Mouse (Mus musculus): Measurements from ENCODE around the gene Clk2. TPM values are rescaled to one million over a fixed set of nuclear protein-coding genes. Genes with fewer than 3 reads are reported as not detected.

The Clk2 gene
- polyA plus RNA-seq, 2 experiments, result 26.5 to 152 TPM

DNA sequence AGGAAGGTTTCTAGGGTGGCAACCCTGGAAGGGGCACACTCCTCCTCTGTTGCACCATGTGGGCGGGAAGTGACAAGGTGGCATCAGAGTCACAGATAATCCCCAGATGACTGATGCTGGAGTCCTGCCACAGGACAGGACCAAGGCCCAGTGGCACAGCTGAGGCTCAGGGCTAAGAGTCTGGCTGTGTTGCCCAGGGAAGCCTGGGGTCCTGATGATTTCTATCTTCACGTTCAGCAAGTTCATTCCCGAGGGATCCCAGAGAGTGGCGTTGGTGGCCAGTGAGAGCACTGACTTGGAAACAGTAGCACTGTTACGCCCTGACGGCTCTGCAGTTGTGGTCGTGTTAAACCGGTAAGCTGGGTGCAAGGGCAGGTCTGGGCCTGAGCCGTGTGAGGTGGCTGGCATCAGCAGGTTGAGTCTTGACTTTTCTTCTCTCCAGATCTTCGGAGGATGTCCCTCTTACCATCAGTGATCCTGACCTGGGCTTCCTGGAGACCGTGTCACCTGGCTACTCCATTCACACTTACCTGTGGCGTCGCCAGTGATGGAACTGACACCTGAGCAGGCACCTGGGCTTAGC is 43.6 kb downstream of the Clk2 start:
- no peak for DNase-seq (ENCODE audit: low spot score)
- Histone ChIP-seq H3K4me1 (ENCODE audit: control insufficient read depth, insufficient read depth, low read length) (peaks cover 10% of the 10 kb centered on the region), H3K4me3 (replicated peaks; ENCODE audit: low read length) (no peak overlapping the region), H3K9me3 (ENCODE audit: control insufficient read depth, low read length) (no peaks in the 10 kb centered on the region), H3K4me2 (replicated peaks; ENCODE audit: low read depth, low read length, severe bottlenecking) (no peak overlapping the region), H3K27ac (replicated peaks; ENCODE audit: low read depth, low read length) (no peak overlapping the region), H3K36me3 (ENCODE audit: control insufficient read depth, insufficient read depth, low read length) (peaks cover 55% of the 10 kb centered on the region), H3K27me3 (ENCODE audit: control insufficient read depth, insufficient read depth, low read length) (no peaks in the 10 kb centered on the region), H3K9ac (ENCODE audit: low read depth, low read length, severe bottlenecking) (no peak overlapping the region)
- ATAC-seq (ENCODE audit: low FRiP score, low read depth), result no peak
- TF ChIP-seq POLR2A (IDR thresholded peaks at IDR 0.05; ENCODE audit: borderline replicate concordance, extremely low read depth, insufficient read depth, insufficient read length), result no peak
- 82% methylated on average over 13 of the region's 13 CpGs for WGBS

DNA sequence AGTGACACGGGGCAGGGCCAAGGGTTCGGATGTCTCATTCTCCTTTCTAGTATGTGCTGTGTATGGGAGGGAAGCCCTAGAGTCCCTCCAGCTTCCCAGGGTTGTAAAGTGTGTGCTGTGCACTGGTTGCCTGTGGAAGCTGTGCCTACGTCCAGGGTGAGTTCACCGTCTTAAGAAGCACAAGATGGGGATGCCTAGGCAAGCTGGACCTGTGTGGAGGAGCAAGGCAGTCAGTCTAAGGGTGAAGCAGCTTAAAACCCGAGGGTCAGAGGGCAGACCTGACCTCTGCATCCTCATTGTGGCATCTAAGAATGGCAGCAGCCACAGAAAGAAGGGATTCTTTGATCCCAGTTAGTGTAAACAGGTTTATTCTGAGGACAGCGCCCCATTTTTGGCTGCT is 44.1 kb downstream of the Clk2 start:
- H3K9ac ChIP-seq (ENCODE audit: low read depth, low read length, severe bottlenecking), result no peak overlapping the region
- peaks cover 55% of the 10 kb centered on the region for H3K36me3 ChIP-seq (ENCODE audit: control insufficient read depth, insufficient read depth, low read length)
- H3K27me3 ChIP-seq (ENCODE audit: control insufficient read depth, insufficient read depth, low read length), result no peaks in the 10 kb centered on the region
- DNase-seq (ENCODE audit: low spot score) (no peak), ATAC-seq (ENCODE audit: low FRiP score, low read depth) (no peak)
- no peak overlapping the region for H3K4me2 ChIP-seq (replicated peaks; ENCODE audit: low read depth, low read length, severe bottlenecking)
- no peaks in the 10 kb centered on the region for H3K9me3 ChIP-seq (ENCODE audit: control insufficient read depth, low read length)
- 82% methylated on average over 6 of the region's 6 CpGs for WGBS
- H3K4me1 ChIP-seq (ENCODE audit: control insufficient read depth, insufficient read depth, low read length), result peaks cover 7% of the 10 kb centered on the region
- H3K4me3 ChIP-seq (replicated peaks; ENCODE audit: low read length), result no peak overlapping the region
- no peak for TF ChIP-seq POLR2A (IDR thresholded peaks at IDR 0.05; ENCODE audit: borderline replicate concordance, extremely low read depth, insufficient read depth, insufficient read length)
- no peak overlapping the region for H3K27ac ChIP-seq (replicated peaks; ENCODE audit: low read depth, low read length)

DNA sequence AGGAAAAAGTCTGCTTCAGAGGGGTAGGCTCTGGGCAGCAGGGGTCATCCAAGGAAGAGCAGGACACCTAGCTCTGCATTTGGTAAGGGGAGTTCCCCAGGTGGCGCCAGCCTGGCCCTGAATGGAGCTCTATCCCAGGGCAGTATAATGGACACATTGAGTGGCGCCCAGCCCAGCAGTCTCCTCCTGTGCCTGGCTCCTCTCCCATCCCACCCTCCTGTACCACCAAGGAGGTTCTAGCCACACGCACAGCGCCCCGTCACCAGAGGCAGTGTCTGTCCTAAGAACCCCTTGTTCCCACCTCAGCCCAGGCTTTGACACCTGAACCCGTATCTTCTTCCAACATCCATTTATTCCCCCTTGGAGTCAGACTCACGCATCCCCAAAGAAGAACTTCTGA is 45.1 kb downstream of the Clk2 start:
- no peak overlapping the region for H3K4me2 ChIP-seq (replicated peaks; ENCODE audit: low read depth, low read length, severe bottlenecking)
- H3K4me3 ChIP-seq (replicated peaks; ENCODE audit: low read length), result no peak overlapping the region
- WGBS, result 90% methylated on average over 7 of the region's 7 CpGs
- H3K27ac ChIP-seq (replicated peaks; ENCODE audit: low read depth, low read length), result no peak overlapping the region
- H3K9me3 ChIP-seq (ENCODE audit: control insufficient read depth, low read length), result no peaks in the 10 kb centered on the region
- peaks cover 55% of the 10 kb centered on the region for H3K36me3 ChIP-seq (ENCODE audit: control insufficient read depth, insufficient read depth, low read length)
- DNase-seq (ENCODE audit: low spot score), result no peak
- TF ChIP-seq POLR2A (IDR thresholded peaks at IDR 0.05; ENCODE audit: borderline replicate concordance, extremely low read depth, insufficient read depth, insufficient read length), result no peak
- H3K27me3 ChIP-seq (ENCODE audit: control insufficient read depth, insufficient read depth, low read length), result no peaks in the 10 kb centered on the region
- no peak overlapping the region for H3K9ac ChIP-seq (ENCODE audit: low read depth, low read length, severe bottlenecking)
- ATAC-seq (ENCODE audit: low FRiP score, low read depth), result no peak
- peaks cover 10% of the 10 kb centered on the region for H3K4me1 ChIP-seq (ENCODE audit: control insufficient read depth, insufficient read depth, low read length)

DNA sequence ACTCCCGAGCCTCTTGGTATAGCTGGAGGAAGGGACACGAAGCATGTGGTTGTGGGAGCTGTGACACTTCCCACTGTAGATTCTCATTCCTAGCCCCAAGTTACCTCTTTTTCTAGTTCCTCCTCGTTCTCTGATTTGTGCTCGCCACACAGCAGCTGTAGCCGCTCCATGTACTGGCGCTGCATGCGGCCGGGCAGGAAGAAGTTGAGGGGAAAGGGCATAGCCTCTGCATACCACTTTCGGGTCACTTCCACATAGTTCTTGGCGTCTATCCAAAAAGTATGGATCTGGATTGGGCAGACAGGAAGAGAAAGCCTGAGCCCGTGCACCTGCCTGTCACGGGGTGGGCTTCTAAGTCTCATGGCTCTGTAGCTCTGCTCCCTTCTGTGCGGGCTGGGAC is 45.6 kb downstream of the Clk2 start:
- Histone ChIP-seq H3K4me3 (replicated peaks; ENCODE audit: low read length) (no peak overlapping the region), H3K27me3 (ENCODE audit: control insufficient read depth, insufficient read depth, low read length) (no peaks in the 10 kb centered on the region), H3K9ac (ENCODE audit: low read depth, low read length, severe bottlenecking) (no peak overlapping the region), H3K4me1 (ENCODE audit: control insufficient read depth, insufficient read depth, low read length) (peaks cover 11% of the 10 kb centered on the region), H3K27ac (replicated peaks; ENCODE audit: low read depth, low read length) (no peak overlapping the region; the same call in 1 of the 2 replicates), H3K36me3 (ENCODE audit: control insufficient read depth, insufficient read depth, low read length) (peaks cover 53% of the 10 kb centered on the region), H3K4me2 (replicated peaks; ENCODE audit: low read depth, low read length, severe bottlenecking) (no peak overlapping the region), H3K9me3 (ENCODE audit: control insufficient read depth, low read length) (no peaks in the 10 kb centered on the region)
- 83% methylated on average over 13 of the region's 13 CpGs for WGBS
- TF ChIP-seq POLR2A (IDR thresholded peaks at IDR 0.05; ENCODE audit: borderline replicate concordance, extremely low read depth, insufficient read depth, insufficient read length), result no peak
- ATAC-seq (ENCODE audit: low FRiP score, low read depth) (no peak), DNase-seq (ENCODE audit: low spot score) (no peak)

DNA sequence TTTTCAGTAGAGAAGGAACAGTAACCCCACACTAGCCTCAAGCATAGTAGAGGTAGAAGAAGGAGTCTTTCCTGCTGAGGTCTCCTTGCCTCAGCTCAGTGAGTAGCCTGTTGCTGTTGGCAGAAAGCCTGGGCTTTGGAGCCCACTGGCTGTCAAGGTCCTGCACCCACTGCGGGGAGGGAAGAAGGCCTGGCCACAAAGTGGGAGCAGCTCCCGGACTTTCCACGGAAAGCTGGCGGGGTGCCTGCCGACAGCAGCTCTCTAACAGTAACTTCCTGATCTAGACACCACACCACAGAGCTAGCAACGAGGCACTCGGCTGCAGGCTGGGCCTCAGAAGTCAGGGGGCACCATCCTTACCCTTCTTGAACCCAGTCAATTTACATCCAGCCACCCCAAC is 46.1 kb downstream of the Clk2 start:
- H3K27me3 ChIP-seq (ENCODE audit: control insufficient read depth, insufficient read depth, low read length), result no peaks in the 10 kb centered on the region
- no peak overlapping the region for H3K4me2 ChIP-seq (replicated peaks; ENCODE audit: low read depth, low read length, severe bottlenecking)
- ATAC-seq (ENCODE audit: low FRiP score, low read depth) (no peak), DNase-seq (ENCODE audit: low spot score) (peak; percentile 23)
- no peak overlapping the region for H3K4me3 ChIP-seq (replicated peaks; ENCODE audit: low read length)
- no peak for TF ChIP-seq POLR2A (IDR thresholded peaks at IDR 0.05; ENCODE audit: borderline replicate concordance, extremely low read depth, insufficient read depth, insufficient read length)
- peaks cover 16% of the 10 kb centered on the region for H3K4me1 ChIP-seq (ENCODE audit: control insufficient read depth, insufficient read depth, low read length)
- H3K27ac ChIP-seq (replicated peaks; ENCODE audit: low read depth, low read length), result peak overlapping the region; percentile 8; the same call in 1 of the 2 replicates
- no peaks in the 10 kb centered on the region for H3K9me3 ChIP-seq (ENCODE audit: control insufficient read depth, low read length)
- H3K36me3 ChIP-seq (ENCODE audit: control insufficient read depth, insufficient read depth, low read length), result peaks cover 49% of the 10 kb centered on the region
- WGBS, result 76% methylated on average over 7 of the region's 7 CpGs
- no peak overlapping the region for H3K9ac ChIP-seq (ENCODE audit: low read depth, low read length, severe bottlenecking)
